Mouse (Mus musculus): ENCODE measurements around the gene Rp9.
"Not testable (repeated sequence)": the region's sequence is repeated elsewhere in the genome, so short reads cannot be mapped to it uniquely, and the experiment has no call there.

Gene Rp9

GRCm38 (mm10) chr9:22417547-22417946 is 52.0 kb downstream of the Rp9 start:
- no peak for DNase-seq

- no peak for DNase-seq
These were observed 53.4 kb downstream of the Rp9 start for GRCm38 (mm10) chr9:22416187-22416586.

- DNase-seq: peak; percentile 98
These were observed 58.3 kb downstream of the Rp9 start, which contains the start of gene 9530077C05Rik for GRCm38 (mm10) chr9:22411002-22411857. Gene 9530077C05Rik (plus strand): TSS chr9:22411513.

- no peak for DNase-seq
These were observed 60.0 kb downstream of the Rp9 start for GRCm38 (mm10) chr9:22409501-22409900.

- not testable (repeated sequence) for DNase-seq
These were observed 61.2 kb downstream of the Rp9 start for GRCm38 (mm10) chr9:22408344-22408743.

- DNase-seq: not testable (repeated sequence)
These were observed 61.9 kb downstream of the Rp9 start for GRCm38 (mm10) chr9:22407633-22408032.

GRCm38 (mm10) chr9:22405414-22405813 is 64.1 kb downstream of the Rp9 start:
- DNase-seq: no peak

GRCm38 (mm10) chr9:22403501-22403900 is 66.0 kb downstream of the Rp9 start:
- DNase-seq: not testable (repeated sequence)

- DNase-seq: no peak
These were observed 66.6 kb downstream of the Rp9 start for GRCm38 (mm10) chr9:22402976-22403375.

GRCm38 (mm10) chr9:22402001-22402400 is 67.5 kb downstream of the Rp9 start:
- no peak for DNase-seq

GRCm38 (mm10) chr9:22399021-22399420 is 70.5 kb downstream of the Rp9 start:
- no peak for DNase-seq

- no peak for DNase-seq
These were observed 74.8 kb downstream of the Rp9 start for GRCm38 (mm10) chr9:22394725-22395124.

- DNase-seq: no peak
These were observed 79.2 kb downstream of the Rp9 start for GRCm38 (mm10) chr9:22390390-22390789.

- no peak for DNase-seq
These were observed 79.8 kb downstream of the Rp9 start for GRCm38 (mm10) chr9:22389736-22390245.

- peak; percentile 83 for DNase-seq
These were observed 80.5 kb downstream of the Rp9 start, which contains the start of gene Anln for GRCm38 (mm10) chr9:22389021-22389476. Gene Anln (minus strand): TSS chr9:22389188.

- no peak for DNase-seq
These were observed 81.1 kb downstream of the Rp9 start for GRCm38 (mm10) chr9:22388401-22388980.

- no peak for DNase-seq
These were observed 81.6 kb downstream of the Rp9 start for GRCm38 (mm10) chr9:22387901-22388300.

GRCm38 (mm10) chr9:22385890-22386289 is 83.7 kb downstream of the Rp9 start:
- no peak for DNase-seq

- peak; percentile 9 for DNase-seq
These were observed 93.5 kb downstream of the Rp9 start for GRCm38 (mm10) chr9:22376086-22376485.

GRCm38 (mm10) chr9:22372760-22373159 is 96.8 kb downstream of the Rp9 start:
- DNase-seq: no peak

GRCm38 (mm10) chr9:22368030-22368429 is 101.5 kb downstream of the Rp9 start:
- no peak for DNase-seq

- DNase-seq: no peak
These were observed 102.9 kb downstream of the Rp9 start for GRCm38 (mm10) chr9:22366621-22367020.

GRCm38 (mm10) chr9:22366221-22366620 is 103.3 kb downstream of the Rp9 start:
- DNase-seq: no peak

Measured in cerebellum, adult 9-11 months (tissue).